Mouse (Mus musculus) cerebral cortex, adult 2 months (tissue): ENCODE results near the gene Rnd1.

Experiments
- WGBS: fragments of 180-500 bp; shearing (Covaris S2); methylation state at CpG from one replicate; pipeline ENCODE4 v1.1.7; 2018; 5-methylcytosine and 5-hydroxymethylcytosine counted together

Rnd1 gene

GRCm38 (mm10) chr15:98676940-98677728, at the start of gene Rnd1:
Gene Rnd1 (minus strand): TSS chr15:98677461.
- under 1% methylated on average over 37 of the region's 37 CpGs for WGBS

GRCm38 (mm10) chr15:98726746-98727145, 49.5 kb upstream of the Rnd1 start:
- 65% methylated on average over 7 of the region's 7 CpGs for WGBS

- 87% methylated on average over 4 of the region's 4 CpGs for WGBS
These were observed 48.8 kb upstream of the Rnd1 start for GRCm38 (mm10) chr15:98726079-98726478.

GRCm38 (mm10) chr15:98724441-98724840, 47.2 kb upstream of the Rnd1 start:
- WGBS, result 24% methylated on average over 19 of the region's 19 CpGs

- 47% methylated on average over 14 of the region's 14 CpGs for WGBS
These were observed 45.6 kb upstream of the Rnd1 start for GRCm38 (mm10) chr15:98722854-98723253.

- WGBS, result 66% methylated on average over 8 of the region's 8 CpGs
These were observed 44.9 kb upstream of the Rnd1 start for GRCm38 (mm10) chr15:98722191-98722590.

- WGBS, result 80% methylated on average over 16 of the region's 16 CpGs
These were observed 40.0 kb upstream of the Rnd1 start for GRCm38 (mm10) chr15:98717301-98717700.

- 47% methylated on average over 5 of the region's 5 CpGs for WGBS
These were observed 37.0 kb upstream of the Rnd1 start for GRCm38 (mm10) chr15:98714230-98714652.

GRCm38 (mm10) chr15:98710442-98710841, 33.2 kb upstream of the Rnd1 start:
- 18% methylated on average over 9 of the region's 9 CpGs for WGBS

- 20% methylated on average over 16 of the region's 16 CpGs for WGBS
These were observed 30.6 kb upstream of the Rnd1 start, which contains the start of gene Ccdc65 for GRCm38 (mm10) chr15:98707766-98708372. Gene Ccdc65 (plus strand): TSS chr15:98708207.

- WGBS, result 73% methylated on average over 9 of the region's 9 CpGs
These were observed 27.1 kb upstream of the Rnd1 start for GRCm38 (mm10) chr15:98704312-98704711.

GRCm38 (mm10) chr15:98699190-98700105, 22.2 kb upstream of the Rnd1 start:
- 2% methylated on average over 40 of the region's 40 CpGs for WGBS

GRCm38 (mm10) chr15:98696216-98696615, 19.0 kb upstream of the Rnd1 start:
- WGBS, result 56% methylated on average over 8 of the region's 8 CpGs

GRCm38 (mm10) chr15:98695726-98696125, 18.5 kb upstream of the Rnd1 start:
- WGBS, result 43% methylated on average over 9 of the region's 9 CpGs

- 45% methylated on average over 11 of the region's 11 CpGs for WGBS
These were observed 15.0 kb upstream of the Rnd1 start for GRCm38 (mm10) chr15:98692171-98692715.

GRCm38 (mm10) chr15:98691486-98692147, 14.4 kb upstream of the Rnd1 start:
- WGBS, result 50% methylated on average over 7 of the region's 7 CpGs

- 48% methylated on average over 2 of the region's 2 CpGs for WGBS
These were observed 12.4 kb upstream of the Rnd1 start for GRCm38 (mm10) chr15:98689682-98690081.

GRCm38 (mm10) chr15:98685926-98686325, 8.7 kb upstream of the Rnd1 start:
- 71% methylated on average over 3 of the region's 3 CpGs for WGBS

GRCm38 (mm10) chr15:98683746-98684145, 6.5 kb upstream of the Rnd1 start:
- 92% methylated on average over 1 of the region's 1 CpGs for WGBS

GRCm38 (mm10) chr15:98683177-98683576, 5.9 kb upstream of the Rnd1 start:
- 65% methylated on average over 10 of the region's 10 CpGs for WGBS

GRCm38 (mm10) chr15:98681633-98682032, 4.4 kb upstream of the Rnd1 start:
- 90% methylated on average over 7 of the region's 7 CpGs for WGBS
